Mouse (Mus musculus) liver, embryonic 14.5 days (tissue): ENCODE measurements around the gene Zmynd8.

Experiments
- CTCF ChIP-seq: IDR thresholded peaks from 2 replicates; pipeline ENCODE4 v1.5.1; 2016; ENCODE audit warnings: antibody characterized with exemption, low read depth, control low read depth
- EP300 ChIP-seq: IDR thresholded peaks from 2 replicates; pipeline ENCODE4 v1.6.1; 2016; ENCODE audit warnings: antibody characterized with exemption, low read depth

- TF ChIP-seq EP300 (no peak), CTCF (no peak)
Observed at GRCm38 (mm10) chr2:165791026-165791425, 107.8 kb downstream of the Zmynd8 start.
